Mouse (Mus musculus): ENCODE data around the gene Sesn1.

DNA sequence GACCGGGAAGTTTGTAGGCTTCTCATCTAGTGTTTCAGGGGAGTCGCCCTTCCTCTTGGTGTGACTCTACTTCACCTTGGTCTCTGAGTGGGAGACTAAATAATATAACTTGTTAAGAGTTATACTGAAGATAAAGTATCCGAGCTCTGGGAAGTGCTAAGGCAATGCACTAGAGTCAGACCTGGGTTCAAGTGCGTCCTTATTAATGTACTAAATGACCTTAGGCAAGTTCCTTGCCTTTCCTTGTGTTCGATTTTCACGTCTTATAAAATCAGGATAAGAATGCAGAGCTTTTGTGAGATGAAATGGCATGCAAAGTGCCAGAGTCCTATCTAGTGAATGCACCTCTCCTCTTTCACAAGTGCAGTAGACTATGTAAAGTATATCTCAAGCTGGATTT is 2.8 kb downstream of the Sesn1 start:
- TF ChIP-seq CTCF (IDR thresholded peaks at IDR 0.05; ENCODE audit: low read depth, low read length) (no peak), POLR2A (IDR thresholded peaks at IDR 0.05; ENCODE audit: extremely low read depth, insufficient read depth, low read length) (no peak)

All from liver, adult 2 months (tissue).